Mouse (Mus musculus): ENCODE data around the gene Smg8. TPM values are rescaled to one million over a fixed set of nuclear protein-coding genes. Genes with fewer than 3 reads are reported as not detected.
"Not testable (repeated sequence)": the region's sequence is repeated elsewhere in the genome, so short reads cannot be mapped to it uniquely, and the experiment has no call there.

Gene Smg8
- polyA plus RNA-seq, 1 experiment from 2014 or later: 18.7 TPM

GRCm38 (mm10) chr11:87062087-87062486 lies 24.5 kb downstream of the Smg8 start:
- 0 out of 2 replicates have a peak, but pooled peaks cover 3% of the 10 kb centered on the region for H3K36me3 ChIP-seq (ENCODE audit: control insufficient read depth, insufficient read depth, low read length)
- H3K4me3 ChIP-seq (ENCODE audit: low read depth, low read length): no peak overlapping the region

GRCm38 (mm10) chr11:87060410-87060809 lies 26.2 kb downstream of the Smg8 start:
- H3K27me3 ChIP-seq (ENCODE audit: control insufficient read depth, insufficient read depth, low read length): no peaks in the 10 kb centered on the region
- H3K9ac ChIP-seq (ENCODE audit: low read depth, low read length): no peak overlapping the region
- H3K9me3 ChIP-seq (replicated peaks; ENCODE audit: control insufficient read depth, low read length): no peaks in the 10 kb centered on the region
- no peaks in the 10 kb centered on the region for H3K4me1 ChIP-seq (ENCODE audit: control insufficient read depth, insufficient read depth, low read length)
- H3K4me2 ChIP-seq: no peak overlapping the region
- ATAC-seq (replicated peaks; ENCODE audit: insufficient number of reproducible peaks, low FRiP score, low TSS enrichment): no peak
- H3K4me3 ChIP-seq (ENCODE audit: low read depth, low read length): no peak overlapping the region
- 0 out of 2 replicates have a peak, but pooled peaks cover 3% of the 10 kb centered on the region for H3K36me3 ChIP-seq (ENCODE audit: control insufficient read depth, insufficient read depth, low read length)
- H3K27ac ChIP-seq (ENCODE audit: low read depth, low read length): no peak overlapping the region
- WGBS (ENCODE audit: insufficient replicate concordance): 93% methylated on average over 2 of the region's 2 CpGs

More at GRCm38 (mm10) chr11:87062087-87062486, 24.5 kb downstream of the Smg8 start:
- H3K27ac ChIP-seq (ENCODE audit: low read depth, low read length): no peak overlapping the region
- H3K9ac ChIP-seq (ENCODE audit: low read depth, low read length): no peak overlapping the region
- ATAC-seq (replicated peaks; ENCODE audit: insufficient number of reproducible peaks, low FRiP score, low TSS enrichment): no peak
- H3K27me3 ChIP-seq (ENCODE audit: control insufficient read depth, insufficient read depth, low read length): no peaks in the 10 kb centered on the region
- WGBS (ENCODE audit: insufficient replicate concordance): 72% methylated on average over 3 of the region's 3 CpGs
- H3K4me1 ChIP-seq (ENCODE audit: control insufficient read depth, insufficient read depth, low read length): no peaks in the 10 kb centered on the region
- H3K9me3 ChIP-seq (replicated peaks; ENCODE audit: control insufficient read depth, low read length): no peaks in the 10 kb centered on the region
- no peak overlapping the region for H3K4me2 ChIP-seq

- Histone ChIP-seq H3K27ac (ENCODE audit: low read depth, low read length) (no peak overlapping the region), H3K27me3 (ENCODE audit: control insufficient read depth, insufficient read depth, low read length) (no peaks in the 10 kb centered on the region), H3K9ac (ENCODE audit: low read depth, low read length) (no peak overlapping the region), H3K9me3 (replicated peaks; ENCODE audit: control insufficient read depth, low read length) (no peaks in the 10 kb centered on the region), H3K36me3 (ENCODE audit: control insufficient read depth, insufficient read depth, low read length) (no peaks in the 10 kb centered on the region), H3K4me2 (no peak overlapping the region), H3K4me1 (ENCODE audit: control insufficient read depth, insufficient read depth, low read length) (no peaks in the 10 kb centered on the region), H3K4me3 (ENCODE audit: low read depth, low read length) (no peak overlapping the region)
- WGBS (ENCODE audit: insufficient replicate concordance): 78% methylated on average over 6 of the region's 6 CpGs
- ATAC-seq (replicated peaks; ENCODE audit: insufficient number of reproducible peaks, low FRiP score, low TSS enrichment): no peak
These were observed 30.3 kb downstream of the Smg8 start for GRCm38 (mm10) chr11:87056286-87056685.

- not testable (repeated sequence) for ATAC-seq (replicated peaks; ENCODE audit: insufficient number of reproducible peaks, low FRiP score, low TSS enrichment); H3K4me2 ChIP-seq; H3K9ac ChIP-seq (ENCODE audit: low read depth, low read length); H3K4me1 ChIP-seq (ENCODE audit: control insufficient read depth, insufficient read depth, low read length); H3K36me3 ChIP-seq (ENCODE audit: control insufficient read depth, insufficient read depth, low read length); H3K27me3 ChIP-seq (ENCODE audit: control insufficient read depth, insufficient read depth, low read length); H3K9me3 ChIP-seq (replicated peaks; ENCODE audit: control insufficient read depth, low read length); H3K4me3 ChIP-seq (ENCODE audit: low read depth, low read length); H3K27ac ChIP-seq (ENCODE audit: low read depth, low read length)
- 91% methylated on average over 7 of the region's 7 CpGs for WGBS (ENCODE audit: insufficient replicate concordance)
These were observed 37.7 kb downstream of the Smg8 start for GRCm38 (mm10) chr11:87048900-87049299.

- Histone ChIP-seq H3K4me1 (ENCODE audit: control insufficient read depth, insufficient read depth, low read length) (no peaks in the 10 kb centered on the region), H3K27ac (ENCODE audit: low read depth, low read length) (no peak overlapping the region), H3K4me2 (no peak overlapping the region), H3K9me3 (replicated peaks; ENCODE audit: control insufficient read depth, low read length) (no peaks in the 10 kb centered on the region), H3K9ac (ENCODE audit: low read depth, low read length) (no peak overlapping the region), H3K27me3 (ENCODE audit: control insufficient read depth, insufficient read depth, low read length) (no peaks in the 10 kb centered on the region), H3K36me3 (ENCODE audit: control insufficient read depth, insufficient read depth, low read length) (peaks cover 2% of the 10 kb centered on the region; the same call in 1 of the 2 replicates), H3K4me3 (ENCODE audit: low read depth, low read length) (no peak overlapping the region)
- WGBS (ENCODE audit: insufficient replicate concordance): 74% methylated on average over 5 of the region's 5 CpGs
- no peak for ATAC-seq (replicated peaks; ENCODE audit: insufficient number of reproducible peaks, low FRiP score, low TSS enrichment)
These were observed 39.6 kb downstream of the Smg8 start for GRCm38 (mm10) chr11:87046968-87047367.

GRCm38 (mm10) chr11:87043052-87043451 lies 43.5 kb downstream of the Smg8 start:
- peaks cover 6% of the 10 kb centered on the region for H3K36me3 ChIP-seq (ENCODE audit: control insufficient read depth, insufficient read depth, low read length)
- no peak overlapping the region for H3K4me2 ChIP-seq
- WGBS (ENCODE audit: insufficient replicate concordance): 78% methylated on average over 3 of the region's 3 CpGs
- H3K27me3 ChIP-seq (ENCODE audit: control insufficient read depth, insufficient read depth, low read length): no peaks in the 10 kb centered on the region
- no peak overlapping the region for H3K27ac ChIP-seq (ENCODE audit: low read depth, low read length)
- no peak overlapping the region for H3K9ac ChIP-seq (ENCODE audit: low read depth, low read length)
- no peaks in the 10 kb centered on the region for H3K4me1 ChIP-seq (ENCODE audit: control insufficient read depth, insufficient read depth, low read length)
- no peak overlapping the region for H3K4me3 ChIP-seq (ENCODE audit: low read depth, low read length)
- no peaks in the 10 kb centered on the region for H3K9me3 ChIP-seq (replicated peaks; ENCODE audit: control insufficient read depth, low read length)
- ATAC-seq (replicated peaks; ENCODE audit: insufficient number of reproducible peaks, low FRiP score, low TSS enrichment): no peak

- no peak overlapping the region for H3K4me2 ChIP-seq
- 83% methylated on average over 9 of the region's 9 CpGs for WGBS (ENCODE audit: insufficient replicate concordance)
- no peak overlapping the region for H3K9ac ChIP-seq (ENCODE audit: low read depth, low read length)
- no peak for ATAC-seq (replicated peaks; ENCODE audit: insufficient number of reproducible peaks, low FRiP score, low TSS enrichment)
- H3K27me3 ChIP-seq (ENCODE audit: control insufficient read depth, insufficient read depth, low read length): no peaks in the 10 kb centered on the region
- H3K9me3 ChIP-seq (replicated peaks; ENCODE audit: control insufficient read depth, low read length): no peaks in the 10 kb centered on the region
- H3K4me1 ChIP-seq (ENCODE audit: control insufficient read depth, insufficient read depth, low read length): no peaks in the 10 kb centered on the region
- H3K27ac ChIP-seq (ENCODE audit: low read depth, low read length): no peak overlapping the region
- H3K36me3 ChIP-seq (ENCODE audit: control insufficient read depth, insufficient read depth, low read length): peaks cover 8% of the 10 kb centered on the region
- no peak overlapping the region for H3K4me3 ChIP-seq (ENCODE audit: low read depth, low read length)
These were observed 47.1 kb downstream of the Smg8 start for GRCm38 (mm10) chr11:87039307-87039963.

- Histone ChIP-seq H3K27ac (ENCODE audit: low read depth, low read length) (no peak overlapping the region), H3K27me3 (ENCODE audit: control insufficient read depth, insufficient read depth, low read length) (no peaks in the 10 kb centered on the region), H3K36me3 (ENCODE audit: control insufficient read depth, insufficient read depth, low read length) (peaks cover 4% of the 10 kb centered on the region), H3K4me2 (no peak overlapping the region), H3K9me3 (replicated peaks; ENCODE audit: control insufficient read depth, low read length) (no peaks in the 10 kb centered on the region), H3K4me3 (ENCODE audit: low read depth, low read length) (no peak overlapping the region), H3K9ac (ENCODE audit: low read depth, low read length) (no peak overlapping the region), H3K4me1 (ENCODE audit: control insufficient read depth, insufficient read depth, low read length) (no peaks in the 10 kb centered on the region)
- no peak for ATAC-seq (replicated peaks; ENCODE audit: insufficient number of reproducible peaks, low FRiP score, low TSS enrichment)
- WGBS (ENCODE audit: insufficient replicate concordance): 57% methylated on average over 4 of the region's 4 CpGs
These were observed 50.4 kb downstream of the Smg8 start for GRCm38 (mm10) chr11:87036180-87036579.

- no peak overlapping the region for H3K4me3 ChIP-seq (ENCODE audit: low read depth, low read length)
- 0 out of 2 replicates have a peak, but pooled peaks cover 3% of the 10 kb centered on the region for H3K4me1 ChIP-seq (ENCODE audit: control insufficient read depth, insufficient read depth, low read length)
- H3K9me3 ChIP-seq (replicated peaks; ENCODE audit: control insufficient read depth, low read length): no peaks in the 10 kb centered on the region
- H3K27ac ChIP-seq (ENCODE audit: low read depth, low read length): no peak overlapping the region
- no peak for ATAC-seq (replicated peaks; ENCODE audit: insufficient number of reproducible peaks, low FRiP score, low TSS enrichment)
- no peak overlapping the region for H3K4me2 ChIP-seq
- 64% methylated on average over 3 of the region's 3 CpGs for WGBS (ENCODE audit: insufficient replicate concordance)
- H3K27me3 ChIP-seq (ENCODE audit: control insufficient read depth, insufficient read depth, low read length): no peaks in the 10 kb centered on the region
- no peaks in the 10 kb centered on the region for H3K36me3 ChIP-seq (ENCODE audit: control insufficient read depth, insufficient read depth, low read length)
- no peak overlapping the region for H3K9ac ChIP-seq (ENCODE audit: low read depth, low read length)
These were observed 58.4 kb downstream of the Smg8 start for GRCm38 (mm10) chr11:87028212-87028611.
